Mouse (Mus musculus): ENCODE measurements at regions not wholly inside any gene's neighbourhood (a gene's known extent, or its start where the extent isn't known, plus 50 kb on each side); places are given as distances from the start of the nearest gene placed in this dataset.

- peaks cover 0 to 17% of the 10 kb centered on the region in 2 experiments; a peak in 3 of 4 replicates for H3K4me1 ChIP-seq (ENCODE audit: control insufficient read depth in 1 of 2, insufficient read depth in 2 of 2, low read length in 2 of 2)
- peaks cover 0 to 13% of the 10 kb centered on the region in 2 experiments; a peak in 2 of 4 replicates for H3K36me3 ChIP-seq (ENCODE audit: control insufficient read depth in 1 of 2, insufficient read depth in 2 of 2, low read length in 2 of 2)
- H3K4me3 ChIP-seq (ENCODE audit: control insufficient read depth in 1 of 2, insufficient read depth in 1 of 2, low read depth in 2 of 2, low read length in 2 of 2): no peak overlapping the region
- no peak overlapping the region for H3K9ac ChIP-seq (ENCODE audit: control insufficient read depth, low read depth, low read length, poor library complexity, severe bottlenecking)
- H3K27me3 ChIP-seq (ENCODE audit: control insufficient read depth in 1 of 2, insufficient read depth in 2 of 2, low read length in 2 of 2): no peaks in the 10 kb centered on the region
- no peaks in the 10 kb centered on the region for H3K79me2 ChIP-seq (ENCODE audit: control insufficient read depth, insufficient read depth, low read length, poor library complexity)
- DNase-seq (ENCODE audit: low read depth, low spot score): no peak
- H3K27ac ChIP-seq (ENCODE audit: control insufficient read depth, low read depth, low read length): no peak overlapping the region
- no peak for TF ChIP-seq ZMIZ1 (IDR thresholded peaks at IDR 0.05; ENCODE audit: low read depth, low read length)
- TF ChIP-seq NRF1 (IDR thresholded peaks at IDR 0.05; ENCODE audit: insufficient read depth, low read depth, low read length, poor library complexity, severe bottlenecking): no peak
- TF ChIP-seq MAX (IDR thresholded peaks at IDR 0.05; ENCODE audit: low read length): no peak
- TF ChIP-seq ZC3H11A (IDR thresholded peaks at IDR 0.05; ENCODE audit: low read depth, low read length): no peak
- no peak for TF ChIP-seq GATA1 (IDR thresholded peaks at IDR 0.05; ENCODE audit: low read depth, low read length)
- TF ChIP-seq NELFE (IDR thresholded peaks at IDR 0.05; ENCODE audit: low read depth, low read length): no peak
- no peak for TF ChIP-seq RAD21 (IDR thresholded peaks at IDR 0.05; ENCODE audit: low read depth, low read length)
- TF ChIP-seq JUND (IDR thresholded peaks at IDR 0.05; ENCODE audit: low read depth, low read length): no peak
- no peak for TF ChIP-seq ETS1 (IDR thresholded peaks at IDR 0.05; ENCODE audit: low read depth, low read length)
- TF ChIP-seq UBTF (IDR thresholded peaks at IDR 0.05; ENCODE audit: borderline replicate concordance, insufficient read depth, low read depth, low read length): no peak
- TF ChIP-seq USF2 (IDR thresholded peaks at IDR 0.05; ENCODE audit: borderline replicate concordance in 1 of 2, insufficient read depth in 1 of 2, low read depth in 1 of 2, low read length in 2 of 2): no peak
- no peak for TF ChIP-seq USF1 (IDR thresholded peaks at IDR 0.05; ENCODE audit: low read depth, low read length)
- TF ChIP-seq MXI1 (IDR thresholded peaks at IDR 0.05; ENCODE audit: low read depth, low read length): no peak
- no peak for TF ChIP-seq MYC (IDR thresholded peaks at IDR 0.05; ENCODE audit: low read depth, low read length)
- TF ChIP-seq HCFC1 (IDR thresholded peaks at IDR 0.05; ENCODE audit: low read depth, low read length): no peak
- no peaks in the 10 kb centered on the region for H3K9me3 ChIP-seq (replicated peaks; ENCODE audit: insufficient read depth, low read length)
Observed at GRCm38 (mm10) chr5:64535546-64535945, 267.6 kb upstream of the Klf3 start.

DNA sequence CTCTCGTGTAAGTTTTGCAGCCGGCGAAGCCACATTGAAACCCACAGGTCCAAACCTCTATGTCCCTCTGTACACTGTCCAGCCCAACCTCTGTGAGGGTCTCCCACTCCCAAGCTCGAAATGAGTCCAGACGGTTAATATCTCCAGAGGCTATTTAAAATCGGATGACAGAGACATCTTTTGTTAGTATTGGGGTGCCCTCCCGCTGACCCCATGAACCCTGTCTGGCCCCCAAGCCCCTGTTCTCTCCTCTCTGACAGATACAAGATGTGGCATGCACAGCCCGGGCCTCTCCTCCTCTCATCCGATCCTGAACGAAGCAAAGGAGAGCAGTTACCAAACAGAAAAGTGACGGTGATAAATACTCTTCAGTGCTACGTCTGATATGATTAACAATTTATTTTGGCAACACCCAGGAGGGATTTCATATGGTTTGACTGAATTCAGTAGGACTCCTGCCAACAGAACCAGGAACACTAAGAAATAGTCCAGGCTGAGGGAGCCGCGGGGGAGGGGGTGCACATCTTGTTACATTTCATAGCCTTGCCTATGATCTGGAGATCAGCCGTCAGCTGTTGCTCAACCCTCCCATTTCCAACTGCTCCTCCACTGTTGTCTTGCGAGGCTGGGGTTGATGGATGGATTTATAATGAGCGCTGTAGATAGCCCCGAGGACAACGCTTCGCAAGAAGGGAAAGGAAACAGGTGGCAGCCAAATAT, 266.6 kb upstream of the Klf3 start:
- no peak for TF ChIP-seq ELF1 (IDR thresholded peaks at IDR 0.05; ENCODE audit: low read depth, low read length)
- TF ChIP-seq CHD2 (IDR thresholded peaks at IDR 0.05; ENCODE audit: low read length): no peak
- TF ChIP-seq USF2 (IDR thresholded peaks at IDR 0.05; ENCODE audit: borderline replicate concordance in 1 of 2, insufficient read depth in 1 of 2, low read depth in 1 of 2, low read length in 2 of 2): no peak
- TF ChIP-seq MXI1 (IDR thresholded peaks at IDR 0.05; ENCODE audit: low read depth, low read length): no peak
- TF ChIP-seq KAT2A (conservative IDR thresholded peaks at IDR 0.05; ENCODE audit: low read depth, low read length): no peak
- TF ChIP-seq UBTF (IDR thresholded peaks at IDR 0.05; ENCODE audit: borderline replicate concordance, insufficient read depth, low read depth, low read length): no peak
- TF ChIP-seq CTCF (IDR thresholded peaks at IDR 0.05 in 2 of 3, conservative IDR thresholded peaks at IDR 0.05 in 1 of 3; ENCODE audit: control insufficient read depth in 1 of 3, insufficient read depth in 1 of 3, low read depth in 2 of 3, low read length in 3 of 3, poor library complexity in 1 of 3, severe bottlenecking in 1 of 3): no peak
- DNase-seq (ENCODE audit: low read depth, low spot score): no peak
- no peak overlapping the region for H3K9ac ChIP-seq (ENCODE audit: control insufficient read depth, low read depth, low read length, poor library complexity, severe bottlenecking)
- no peaks in the 10 kb centered on the region for H3K27me3 ChIP-seq (ENCODE audit: control insufficient read depth in 1 of 2, insufficient read depth in 2 of 2, low read length in 2 of 2)
- H3K4me1 ChIP-seq (ENCODE audit: control insufficient read depth in 1 of 2, insufficient read depth in 2 of 2, low read length in 2 of 2): peaks cover 0 to 17% of the 10 kb centered on the region in 2 experiments; a peak in 3 of 4 replicates
- peaks cover 0 to 13% of the 10 kb centered on the region in 2 experiments; a peak in 2 of 4 replicates for H3K36me3 ChIP-seq (ENCODE audit: control insufficient read depth in 1 of 2, insufficient read depth in 2 of 2, low read length in 2 of 2)
- no peaks in the 10 kb centered on the region for H3K79me2 ChIP-seq (ENCODE audit: control insufficient read depth, insufficient read depth, low read length, poor library complexity)
- no peak overlapping the region for H3K27ac ChIP-seq (ENCODE audit: control insufficient read depth, low read depth, low read length)
- H3K9me3 ChIP-seq (replicated peaks; ENCODE audit: insufficient read depth, low read length): no peaks in the 10 kb centered on the region
- H3K4me3 ChIP-seq (ENCODE audit: control insufficient read depth in 1 of 2, insufficient read depth in 1 of 2, low read depth in 2 of 2, low read length in 2 of 2): no peak overlapping the region

All from MEL (cell line).